Mouse (Mus musculus) thymus, adult 2 months (tissue): Measurements from ENCODE around the gene Mief2.

Source experiments
- CTCF ChIP-seq: fragments of 200-500 bp; IDR thresholded peaks from 2 replicates; pipeline ENCODE4 v1.5.1; 2012; ENCODE audit warnings: mild to moderate bottlenecking, control low read depth, low read length, moderate library complexity, borderline replicate concordance; ENCODE audit not compliant: control insufficient read depth, poor library complexity, insufficient read depth; ENCODE audit errors: extremely low read depth
- POLR2A ChIP-seq: fragments of 200-500 bp; IDR thresholded peaks from 2 replicates; pipeline ENCODE4 v1.6.1; 2012; ENCODE audit warnings: mild to moderate bottlenecking, low read length, control low read depth, moderate library complexity; ENCODE audit not compliant: control insufficient read depth, poor library complexity, insufficient read depth; ENCODE audit errors: extremely low read depth

- no peak for TF ChIP-seq POLR2A
- no peak for TF ChIP-seq CTCF
Measured at GRCm38 (mm10) chr11:60700320-60701185, 27.6 kb upstream of the Mief2 start.
